Mouse (Mus musculus): Measurements from ENCODE around the gene Tom1. TPM values are rescaled to one million over a fixed set of nuclear protein-coding genes. Genes with fewer than 3 reads are reported as not detected.

Gene Tom1
- polyA plus RNA-seq, 1 experiment from 2014 or later, result 37.7 TPM

DNA sequence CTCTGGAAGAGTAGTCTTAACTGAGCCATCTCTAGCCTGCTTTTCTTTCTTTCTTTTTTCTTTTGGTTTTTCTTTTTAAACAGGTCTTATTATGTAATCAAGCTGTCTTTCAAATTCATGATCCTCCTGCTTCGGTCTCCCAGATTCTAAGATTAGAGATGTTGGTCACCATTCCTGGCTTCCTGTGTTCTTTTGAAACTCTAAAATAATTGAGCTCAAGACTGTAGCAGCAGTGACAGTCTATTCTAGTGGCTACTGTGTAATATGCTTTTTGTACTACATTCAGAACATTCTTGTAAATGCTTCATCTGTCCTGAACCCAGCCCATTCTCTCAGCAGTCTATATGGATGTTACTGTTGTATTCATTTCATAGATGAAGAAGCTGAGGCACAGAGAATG is 85.0 kb downstream of the Tom1 start:
- no peaks in the 10 kb centered on the region for H3K4me1 ChIP-seq (ENCODE audit: control insufficient read depth, insufficient read depth, low read length)
- H3K9me3 ChIP-seq (replicated peaks; ENCODE audit: control insufficient read depth, low read length, poor library complexity, severe bottlenecking), result no peaks in the 10 kb centered on the region
- peaks cover 10% of the 10 kb centered on the region for H3K36me3 ChIP-seq (ENCODE audit: control insufficient read depth, insufficient read depth, low read length)
- H3K27me3 ChIP-seq (ENCODE audit: control insufficient read depth, insufficient read depth, low read depth, low read length), result no peaks in the 10 kb centered on the region
- H3K27ac ChIP-seq (ENCODE audit: low read length), result no peak overlapping the region
- 91% methylated on average over 1 of the region's 1 CpGs for WGBS
- no peak overlapping the region for H3K9ac ChIP-seq (ENCODE audit: low read depth, low read length)
- no peak overlapping the region for H3K4me2 ChIP-seq (ENCODE audit: low read length)
- no peak overlapping the region for H3K4me3 ChIP-seq (ENCODE audit: low read depth, low read length)
- ATAC-seq, result no peak

DNA sequence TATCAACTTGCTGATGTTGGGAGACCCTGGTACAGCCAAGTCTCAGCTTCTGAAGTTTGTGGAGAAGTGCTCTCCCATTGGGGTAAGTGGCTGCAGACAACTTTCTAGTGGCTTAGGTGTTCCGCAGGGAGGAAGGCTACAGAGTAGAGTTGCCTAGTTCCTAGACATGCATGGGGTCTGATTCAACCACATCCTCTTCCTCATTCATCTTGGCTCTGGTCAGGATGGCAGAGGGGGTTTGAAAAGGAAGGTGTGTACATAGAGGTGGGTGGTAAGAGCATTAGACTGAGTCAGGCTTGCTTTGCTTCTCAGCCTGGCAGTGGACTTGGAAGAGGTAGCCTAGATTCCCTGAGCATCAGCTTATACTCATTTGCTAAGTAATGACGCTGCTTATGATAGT is 85.8 kb downstream of the Tom1 start:
- H3K9me3 ChIP-seq (replicated peaks; ENCODE audit: control insufficient read depth, low read length, poor library complexity, severe bottlenecking), result no peaks in the 10 kb centered on the region
- no peak overlapping the region for H3K27ac ChIP-seq (ENCODE audit: low read length)
- 96% methylated on average over 2 of the region's 2 CpGs for WGBS
- no peak overlapping the region for H3K9ac ChIP-seq (ENCODE audit: low read depth, low read length)
- no peak for ATAC-seq
- H3K4me3 ChIP-seq (ENCODE audit: low read depth, low read length), result no peak overlapping the region
- peaks cover 12% of the 10 kb centered on the region for H3K36me3 ChIP-seq (ENCODE audit: control insufficient read depth, insufficient read depth, low read length)
- no peaks in the 10 kb centered on the region for H3K27me3 ChIP-seq (ENCODE audit: control insufficient read depth, insufficient read depth, low read depth, low read length)
- H3K4me2 ChIP-seq (ENCODE audit: low read length), result no peak overlapping the region
- no peaks in the 10 kb centered on the region for H3K4me1 ChIP-seq (ENCODE audit: control insufficient read depth, insufficient read depth, low read length)

Other genes with a start within 250 kb of the Tom1 start
- gene Isx, start 160.5 kb upstream of the Tom1 start, polyA plus RNA-seq (2015; fragmentation: Nextera tagmentation; extraction: Ambion mirVana), result not detected in 2 replicates
- 41.6 and 42.7 TPM in 2 replicates for gene Hmgxb4, start 40.3 kb upstream of the Tom1 start, polyA plus RNA-seq (2015; fragmentation: Nextera tagmentation; extraction: Ambion mirVana)
- gene Hmox1, start 59.9 kb downstream of the Tom1 start, polyA plus RNA-seq (2015; fragmentation: Nextera tagmentation; extraction: Ambion mirVana), result 9.5 and 9.7 TPM in 2 replicates
- 23.0 and 24.9 TPM in 2 replicates for gene Mcm5, start 75.9 kb downstream of the Tom1 start, polyA plus RNA-seq (2015; fragmentation: Nextera tagmentation; extraction: Ambion mirVana)
- gene Rasd2, start 180.2 kb downstream of the Tom1 start, polyA plus RNA-seq (2015; fragmentation: Nextera tagmentation; extraction: Ambion mirVana), result 3.9 and 4.7 TPM in 2 replicates

All from midbrain, embryonic 16.5 days (tissue).